Mouse (Mus musculus) regulatory T cell (primary cell): ENCODE measurements at regions not wholly inside any gene's neighbourhood (a gene's known extent, or its start where the extent isn't known, plus 50 kb on each side); places are given as distances from the start of the nearest gene placed in this dataset.

ENCODE experiments used
- in situ Hi-C: fragments of 300-600 bp; cut with MboI, MseI; formaldehyde crosslinking; loops from one replicate; pipeline ENCODE4 v1.15.1; 2025; ENCODE audit warnings: high pct_unique_total_duplicates

DNA sequence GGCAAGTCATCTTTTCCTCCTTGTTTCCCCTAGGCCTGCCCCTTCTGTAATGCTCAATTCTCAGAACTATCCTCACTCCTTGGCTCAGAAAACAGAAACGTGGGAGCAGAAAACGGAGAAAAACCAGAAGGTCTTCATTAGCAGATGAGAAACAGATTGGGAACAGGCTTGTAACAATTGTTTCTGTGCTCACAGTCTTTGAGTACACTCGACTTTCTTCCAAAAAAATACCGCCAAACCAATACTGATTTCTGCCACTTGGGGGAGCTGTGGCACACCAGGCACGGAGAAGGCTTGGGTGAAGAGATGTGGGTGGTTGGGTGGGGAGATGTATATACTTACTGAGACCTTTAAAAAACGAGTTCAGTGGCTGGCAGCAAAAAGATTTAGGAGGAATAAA is 80.8 kb upstream of the 4930583I09Rik start:
- in situ Hi-C loops: no loop called here

DNA sequence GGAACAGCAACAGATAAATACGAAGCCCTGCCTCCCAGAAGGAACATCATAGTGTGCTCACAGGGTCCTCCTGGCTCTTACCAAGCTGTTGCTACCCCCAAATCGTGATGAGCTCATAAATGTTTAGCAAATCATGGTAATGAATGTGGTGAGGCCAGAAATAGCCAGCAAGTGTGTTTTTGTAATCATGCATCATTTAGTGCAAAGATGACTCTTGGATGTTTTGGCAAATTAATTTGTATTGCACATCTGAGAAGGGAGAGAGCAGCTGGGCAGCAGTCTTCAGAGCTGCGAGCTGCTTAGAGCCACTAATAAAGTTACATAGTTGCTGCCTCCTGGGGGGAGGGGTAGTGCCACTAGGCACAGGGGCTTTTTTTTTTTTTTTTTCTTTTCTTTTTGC is 79.8 kb upstream of the 4930583I09Rik start:
- in situ Hi-C loops: no loop called here

DNA sequence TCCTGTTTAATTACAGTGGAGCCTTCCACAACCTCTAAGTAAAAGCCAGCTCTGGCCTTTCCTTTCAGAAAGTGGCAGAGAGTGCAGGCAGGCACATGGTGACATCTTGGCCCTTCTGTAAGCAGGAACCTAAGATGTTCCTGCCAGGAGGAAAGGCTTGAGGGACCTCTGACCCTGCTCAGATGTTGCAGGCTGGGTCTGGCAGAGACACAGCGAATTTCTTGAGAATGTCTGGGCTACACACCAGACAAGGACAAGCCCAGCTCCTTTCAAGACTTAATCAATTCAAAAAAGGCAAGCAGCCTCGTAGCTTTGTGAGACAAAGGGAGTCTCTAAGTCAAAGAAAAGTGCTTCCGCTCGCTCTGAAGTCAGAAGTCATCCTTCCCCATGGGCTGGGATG is 79.2 kb upstream of the 4930583I09Rik start:
- in situ Hi-C loops: no loop called here

DNA sequence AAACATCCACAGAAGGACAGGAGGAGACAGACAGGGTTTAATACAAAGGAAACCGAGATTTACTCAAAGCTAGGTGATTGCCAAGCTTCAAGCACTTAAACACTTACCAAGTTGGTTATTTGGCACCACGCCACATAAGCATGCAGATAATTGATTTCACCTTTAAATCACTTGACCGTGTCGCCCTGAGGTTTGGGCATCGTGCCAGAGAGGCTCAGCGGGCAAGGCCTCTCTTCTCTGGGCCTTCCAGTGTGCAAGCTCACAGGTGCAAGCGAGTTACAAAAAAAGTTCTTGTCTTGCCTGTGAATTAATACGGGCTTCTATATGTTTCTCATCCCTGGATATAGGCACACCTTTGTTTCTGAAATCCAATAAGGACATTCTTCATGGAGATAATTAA is 78.4 kb upstream of the 4930583I09Rik start:
- in situ Hi-C loops: no loop called here

DNA sequence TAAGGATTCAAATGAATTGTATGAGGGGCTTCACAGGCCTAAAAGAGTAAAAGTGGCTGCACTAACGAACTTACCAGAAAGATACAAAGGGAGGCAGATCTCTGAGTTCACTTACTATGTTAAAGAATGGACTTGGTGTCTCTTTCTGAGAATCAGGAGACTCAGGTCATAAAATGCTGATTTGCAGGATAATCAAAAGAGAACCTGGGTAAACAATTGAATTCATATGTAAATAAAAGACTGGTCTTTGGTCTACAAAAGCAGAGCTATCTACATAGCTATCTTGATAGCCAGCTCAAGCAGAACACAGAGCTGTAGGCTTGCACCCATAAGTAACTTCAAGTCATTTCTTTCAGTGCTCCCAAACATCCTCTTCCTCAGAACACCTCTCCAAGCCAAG is 72.8 kb upstream of the 4930583I09Rik start:
- in situ Hi-C loops: no loop called here

DNA sequence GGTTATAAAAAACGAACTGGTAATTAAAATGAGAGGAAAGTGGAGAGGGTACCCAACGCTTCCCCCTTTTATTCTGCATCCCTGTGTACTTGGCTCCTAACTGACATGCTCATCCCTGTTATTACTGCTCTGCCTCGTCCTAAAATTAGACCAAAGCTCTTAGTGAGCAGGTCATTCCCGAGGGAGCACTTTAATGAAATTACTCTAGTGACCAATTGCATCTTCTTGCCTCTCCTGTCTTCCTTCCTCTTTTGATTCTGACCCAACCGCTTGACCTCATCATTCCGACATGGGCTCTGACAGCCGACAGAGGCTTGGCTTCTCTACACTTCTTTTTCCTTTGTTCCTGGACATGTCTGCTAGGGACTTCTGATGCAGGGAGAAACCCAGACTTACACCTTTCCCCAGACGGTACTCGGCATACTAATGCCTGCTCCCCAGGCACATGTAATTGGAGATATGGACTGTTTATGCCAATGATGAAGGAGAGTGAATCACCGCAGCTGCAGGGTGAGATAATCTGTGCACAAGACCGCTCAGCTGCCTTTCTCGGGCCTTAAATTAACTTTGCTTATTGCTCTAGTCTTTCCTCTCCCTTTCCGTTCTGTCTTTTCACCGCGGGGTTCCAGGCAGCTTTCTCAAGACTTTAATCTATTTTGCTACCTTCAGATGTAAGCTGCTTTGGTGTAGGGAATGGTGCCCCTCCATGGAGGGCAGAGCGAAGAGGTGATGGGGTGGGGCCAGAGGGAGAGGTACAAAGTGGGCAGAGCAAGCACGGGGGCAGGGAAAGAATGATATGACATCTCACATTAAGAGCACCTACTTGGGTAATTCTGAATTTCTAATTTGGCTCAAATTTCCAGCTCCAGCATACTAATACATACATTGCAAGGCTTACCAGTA is 66.1 kb upstream of the 4930583I09Rik start:
- in situ Hi-C loops: no loop called here

DNA sequence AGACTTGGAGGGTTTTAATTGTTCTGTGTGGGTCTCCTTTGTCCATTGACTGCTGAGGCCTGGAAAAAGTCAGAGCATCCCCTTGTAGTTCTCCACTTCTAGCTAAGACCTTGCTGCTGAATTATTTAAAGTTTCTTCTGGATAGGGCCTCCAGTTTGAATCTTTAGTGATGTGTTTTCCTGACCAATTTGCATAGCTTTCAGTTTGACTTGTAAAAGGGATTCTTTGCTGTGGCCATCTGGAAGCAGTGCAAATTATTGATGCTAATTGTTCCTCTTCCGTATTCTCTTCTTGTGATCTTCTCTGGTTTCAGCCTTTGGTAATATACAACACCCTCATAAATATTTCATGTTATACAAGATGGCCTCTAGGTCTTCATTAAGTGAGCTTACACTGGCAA is 61.6 kb upstream of the 4930583I09Rik start:
- in situ Hi-C loops: no loop called here

DNA sequence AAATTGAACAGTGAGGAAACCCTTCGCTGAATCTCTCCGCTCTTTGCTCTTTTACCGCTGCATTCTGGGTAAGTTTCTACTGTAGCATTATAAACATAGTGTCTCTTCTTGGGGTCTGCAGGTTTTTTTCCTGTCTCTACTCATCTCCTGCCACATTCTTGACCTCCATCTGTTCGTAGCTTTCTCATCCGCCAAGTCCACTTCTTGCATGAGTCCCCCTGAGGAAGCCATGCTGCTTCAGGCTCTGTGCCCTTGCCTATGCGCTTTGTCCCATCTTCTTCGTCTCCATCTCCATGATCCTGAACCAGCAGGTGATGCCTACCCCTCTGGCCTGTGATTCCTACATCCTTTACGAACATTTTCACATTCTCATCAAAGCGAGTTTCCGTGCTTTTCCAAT is 60.0 kb upstream of the 4930583I09Rik start:
- in situ Hi-C loops: no loop called here

DNA sequence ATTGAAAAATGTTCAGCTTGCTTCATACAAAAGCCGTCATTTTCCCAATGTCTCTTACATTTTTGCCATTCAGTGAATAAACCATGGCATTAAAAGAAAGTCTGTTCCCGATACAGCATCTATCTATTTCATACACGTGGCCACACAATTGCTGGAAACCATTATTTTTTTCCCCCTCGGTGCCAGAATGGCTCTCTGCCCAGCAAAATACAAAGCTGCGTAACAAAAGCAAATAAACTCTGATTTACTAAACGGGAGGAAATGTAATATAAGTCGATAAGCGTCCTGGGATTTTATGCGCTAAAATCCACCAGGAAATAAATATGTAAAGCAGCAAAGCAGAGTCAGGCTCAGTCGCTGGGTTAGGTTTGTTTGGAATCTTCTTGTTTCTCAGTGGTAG is 59.6 kb upstream of the 4930583I09Rik start:
- in situ Hi-C loops: no loop called here

DNA sequence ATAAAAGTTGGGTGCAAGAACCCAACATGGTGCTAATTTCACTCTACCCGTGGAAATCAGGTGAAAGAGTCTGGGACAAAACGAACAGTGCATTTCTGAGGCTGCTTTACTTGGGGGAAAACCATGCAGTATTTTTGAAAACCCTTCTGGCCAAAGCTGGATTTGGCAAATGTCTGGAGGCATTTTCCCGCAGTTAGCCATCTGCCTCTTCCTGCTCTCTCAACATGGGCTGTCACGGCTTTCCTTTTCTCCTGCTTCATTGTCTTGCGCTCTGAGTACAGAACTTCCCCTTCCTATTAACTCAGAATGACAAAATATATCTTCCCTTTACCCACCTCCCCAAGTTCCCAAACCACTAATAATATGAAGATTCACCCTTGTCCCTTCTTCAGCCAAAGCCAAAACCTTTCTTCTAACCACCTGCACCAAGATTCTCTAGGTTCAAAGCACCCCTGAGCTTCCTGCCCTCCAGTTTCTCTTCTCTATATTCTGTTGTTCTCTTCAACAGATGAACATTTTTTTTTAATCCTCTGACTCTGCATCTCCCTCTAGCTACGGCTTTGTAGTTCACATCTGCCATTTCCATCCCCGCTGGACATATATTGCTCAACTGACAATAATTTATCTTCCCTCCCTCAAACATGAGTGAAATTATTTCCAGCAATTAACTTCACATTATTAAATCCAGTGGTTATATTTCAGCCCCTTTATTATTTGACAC is 57.5 kb upstream of the 4930583I09Rik start:
- in situ Hi-C loops: no loop called here
